Mouse (Mus musculus): Measurements from ENCODE around the gene Myh6. TPM values are rescaled to one million over a fixed set of nuclear protein-coding genes. Genes with fewer than 3 reads are reported as not detected.
"Not testable (repeated sequence)": the region's sequence is repeated elsewhere in the genome, so short reads cannot be mapped to it uniquely, and the experiment has no call there.

The Myh6 gene
- polyA plus RNA-seq, 1 experiment from 2014 or later = 179 TPM

DNA sequence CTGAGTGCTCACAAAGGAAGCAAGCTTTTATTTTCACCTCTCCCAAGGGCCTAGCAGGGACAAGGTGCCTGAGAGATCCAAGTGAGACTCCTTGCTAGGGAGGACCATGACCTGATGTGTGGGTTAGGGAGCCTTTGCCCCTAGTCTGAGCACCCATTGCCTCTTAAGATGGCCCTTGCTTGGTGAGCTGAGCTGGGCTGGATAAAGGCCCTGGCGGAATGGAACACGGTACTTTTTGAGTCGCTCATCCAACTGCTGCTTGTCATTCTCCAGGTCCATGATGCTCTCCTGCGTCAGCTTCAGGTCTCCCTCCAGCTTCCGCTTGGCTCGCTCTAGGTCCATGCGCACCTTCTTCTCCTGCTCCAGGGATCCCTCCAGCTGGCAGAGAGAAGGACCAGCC, 15.2 kb upstream of the Myh6 start:
- ATAC-seq (ENCODE audit: low read depth) = no peak
- H3K4me1 ChIP-seq (replicated peaks; ENCODE audit: control insufficient read depth, insufficient read depth, low read length) = no peaks in the 10 kb centered on the region
- no peaks in the 10 kb centered on the region for H3K36me3 ChIP-seq (ENCODE audit: control insufficient read depth, insufficient read depth, low read length)
- H3K4me2 ChIP-seq (ENCODE audit: low read depth, low read length) = no peak overlapping the region
- no peaks in the 10 kb centered on the region for H3K27me3 ChIP-seq (ENCODE audit: control insufficient read depth, insufficient read depth, low read depth, low read length)
- H3K4me3 ChIP-seq (ENCODE audit: low read length) = no peak overlapping the region
- H3K9ac ChIP-seq (ENCODE audit: low read length) = no peak overlapping the region
- H3K27ac ChIP-seq (ENCODE audit: low read length) = no peak overlapping the region
- no peaks in the 10 kb centered on the region for H3K9me3 ChIP-seq (ENCODE audit: control insufficient read depth, low read length)
- 92% methylated on average over 7 of the region's 7 CpGs for WGBS

DNA sequence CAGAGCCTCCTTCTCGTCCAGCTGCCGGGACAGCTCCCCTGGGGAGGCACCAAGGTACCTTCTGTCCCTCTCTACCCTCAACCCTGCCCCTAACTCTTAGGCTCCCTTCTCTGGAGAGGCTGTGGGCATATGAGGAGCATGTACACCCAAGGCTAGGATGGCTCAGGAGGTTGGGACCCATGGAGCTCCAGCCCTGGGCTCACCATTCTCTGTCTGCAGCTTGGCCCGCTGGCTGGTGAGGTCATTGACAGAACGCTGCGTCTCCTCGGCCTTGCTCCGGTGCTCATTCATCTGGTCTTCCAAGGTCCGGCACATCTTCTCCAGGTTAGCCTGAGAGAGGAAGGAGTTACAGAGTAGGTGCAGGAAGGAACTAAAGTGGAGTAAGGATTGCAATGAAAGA, 11.9 kb upstream of the Myh6 start:
- Histone ChIP-seq H3K9ac (ENCODE audit: low read length) (no peak overlapping the region), H3K4me2 (ENCODE audit: low read depth, low read length) (no peak overlapping the region), H3K4me3 (ENCODE audit: low read length) (no peak overlapping the region), H3K9me3 (ENCODE audit: control insufficient read depth, low read length) (no peaks in the 10 kb centered on the region), H3K4me1 (replicated peaks; ENCODE audit: control insufficient read depth, insufficient read depth, low read length) (no peaks in the 10 kb centered on the region), H3K27me3 (ENCODE audit: control insufficient read depth, insufficient read depth, low read depth, low read length) (no peaks in the 10 kb centered on the region), H3K27ac (ENCODE audit: low read length) (no peak overlapping the region), H3K36me3 (ENCODE audit: control insufficient read depth, insufficient read depth, low read length) (no peaks in the 10 kb centered on the region)
- 86% methylated on average over 8 of the region's 8 CpGs for WGBS
- no peak for ATAC-seq (ENCODE audit: low read depth)

DNA sequence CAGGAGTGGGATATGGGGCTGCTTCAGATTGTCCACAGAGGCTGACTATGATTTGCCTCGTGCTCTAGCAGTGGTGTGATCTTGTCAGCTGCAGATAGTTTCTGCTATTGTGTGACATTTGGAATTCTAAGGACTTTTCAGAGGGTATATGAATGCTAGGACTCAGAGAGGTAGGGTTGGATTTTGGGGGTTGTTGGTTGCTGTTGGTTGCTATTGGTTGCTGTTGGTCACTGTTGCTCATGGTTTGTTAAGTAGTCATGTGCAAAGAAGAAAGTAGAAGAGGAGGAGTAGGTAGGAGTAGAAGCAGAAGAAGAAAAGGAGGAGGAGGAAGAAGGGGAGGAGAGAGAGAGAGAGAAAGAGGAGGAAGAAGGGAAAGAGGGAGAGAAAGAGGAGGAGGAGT, 9.9 kb upstream of the Myh6 start, which contains the start of gene Gm17428:
Gene Gm17428 (plus strand): TSS at position 301 of the 400 bp plus-strand sequence.
- Histone ChIP-seq H3K4me2 (ENCODE audit: low read depth, low read length) (no peak within 1 kb of the TSS), H3K9me3 (ENCODE audit: control insufficient read depth, low read length) (no peaks in the 10 kb centered on the region), H3K4me3 (ENCODE audit: low read length) (no peak within 1 kb of the TSS), H3K36me3 (ENCODE audit: control insufficient read depth, insufficient read depth, low read length) (no peaks in the 10 kb centered on the region), H3K4me1 (replicated peaks; ENCODE audit: control insufficient read depth, insufficient read depth, low read length) (no peaks in the 10 kb centered on the region), H3K27me3 (ENCODE audit: control insufficient read depth, insufficient read depth, low read depth, low read length) (no peaks in the 10 kb centered on the region), H3K27ac (ENCODE audit: low read length) (no peak within 1 kb of the TSS), H3K9ac (ENCODE audit: low read length) (no peak within 1 kb of the TSS)
- WGBS = 53% methylated on average over 1 of the region's 1 CpGs
- no peak for ATAC-seq (ENCODE audit: low read depth)

DNA sequence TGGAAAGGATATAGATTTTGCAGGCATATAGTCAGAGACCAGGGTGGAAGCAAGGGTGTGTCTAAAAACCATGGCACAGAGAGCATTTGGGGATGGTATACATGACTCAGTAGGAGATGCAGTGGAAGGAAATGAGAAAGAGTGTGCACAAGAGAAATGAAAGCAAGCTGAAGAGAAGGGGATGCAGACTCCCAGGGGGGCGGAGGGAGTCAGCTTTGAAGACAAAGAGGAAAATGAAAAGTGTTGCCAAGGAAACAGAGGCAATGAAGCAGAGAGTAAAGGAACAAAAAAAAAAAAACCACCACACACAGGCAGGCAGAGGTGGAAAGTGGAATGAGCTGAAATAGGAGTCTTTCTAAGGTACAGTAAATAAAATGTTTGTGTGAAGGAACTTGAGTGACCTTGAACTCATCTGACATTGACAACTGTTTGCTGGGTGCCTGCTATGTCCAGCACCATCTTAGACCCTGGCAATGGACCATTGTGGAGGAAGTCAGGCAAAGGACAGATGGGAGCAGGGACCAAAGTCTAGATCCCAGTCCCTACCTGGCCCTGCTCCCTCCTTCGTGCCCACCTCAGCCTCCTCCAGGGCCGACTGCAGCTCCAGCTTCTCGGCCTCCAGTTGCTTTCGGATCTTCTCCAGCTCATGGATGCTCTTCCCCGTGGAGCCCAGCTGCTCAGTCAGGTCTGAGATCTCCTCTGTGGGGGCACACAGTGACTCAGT, 7.5 kb upstream of the Myh6 start:
- no peaks in the 10 kb centered on the region for H3K9me3 ChIP-seq (ENCODE audit: control insufficient read depth, low read length)
- H3K36me3 ChIP-seq (ENCODE audit: control insufficient read depth, insufficient read depth, low read length) = no peaks in the 10 kb centered on the region
- no peak overlapping the region for H3K4me3 ChIP-seq (ENCODE audit: low read length)
- no peak for ATAC-seq (ENCODE audit: low read depth)
- H3K27me3 ChIP-seq (ENCODE audit: control insufficient read depth, insufficient read depth, low read depth, low read length) = no peaks in the 10 kb centered on the region
- no peak overlapping the region for H3K27ac ChIP-seq (ENCODE audit: low read length)
- no peak overlapping the region for H3K4me2 ChIP-seq (ENCODE audit: low read depth, low read length)
- 80% methylated on average over 6 of the region's 6 CpGs for WGBS
- no peaks in the 10 kb centered on the region for H3K4me1 ChIP-seq (replicated peaks; ENCODE audit: control insufficient read depth, insufficient read depth, low read length)
- no peak overlapping the region for H3K9ac ChIP-seq (ENCODE audit: low read length)

DNA sequence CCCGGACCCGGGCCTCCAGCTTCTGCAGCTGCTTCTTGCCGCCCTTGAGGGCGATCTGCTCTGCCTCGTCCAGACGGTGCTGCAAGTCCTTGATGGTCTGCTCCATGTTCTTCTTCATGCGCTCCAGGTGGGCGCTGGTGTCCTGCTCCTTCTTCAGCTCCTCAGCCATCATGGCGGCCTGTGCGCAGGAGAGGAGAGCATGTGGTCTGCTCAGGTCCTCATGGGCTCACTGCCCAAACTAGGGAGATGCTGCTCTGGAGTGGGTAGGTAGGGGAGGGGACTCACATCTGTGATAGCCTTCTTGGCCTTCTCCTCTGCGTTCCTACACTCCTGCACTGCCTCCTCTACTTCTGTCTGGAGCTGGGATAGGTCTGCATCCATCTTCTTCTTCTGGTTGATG, 6.1 kb upstream of the Myh6 start:
- not testable (repeated sequence) for H3K27ac ChIP-seq (ENCODE audit: low read length); H3K4me1 ChIP-seq (replicated peaks; ENCODE audit: control insufficient read depth, insufficient read depth, low read length); H3K4me3 ChIP-seq (ENCODE audit: low read length); H3K9ac ChIP-seq (ENCODE audit: low read length); ATAC-seq (ENCODE audit: low read depth); H3K4me2 ChIP-seq (ENCODE audit: low read depth, low read length); H3K36me3 ChIP-seq (ENCODE audit: control insufficient read depth, insufficient read depth, low read length); H3K27me3 ChIP-seq (ENCODE audit: control insufficient read depth, insufficient read depth, low read depth, low read length); H3K9me3 ChIP-seq (ENCODE audit: control insufficient read depth, low read length)
- whole genome bisulfite sequencing = 88% methylated on average over 7 of the region's 11 CpGs

DNA sequence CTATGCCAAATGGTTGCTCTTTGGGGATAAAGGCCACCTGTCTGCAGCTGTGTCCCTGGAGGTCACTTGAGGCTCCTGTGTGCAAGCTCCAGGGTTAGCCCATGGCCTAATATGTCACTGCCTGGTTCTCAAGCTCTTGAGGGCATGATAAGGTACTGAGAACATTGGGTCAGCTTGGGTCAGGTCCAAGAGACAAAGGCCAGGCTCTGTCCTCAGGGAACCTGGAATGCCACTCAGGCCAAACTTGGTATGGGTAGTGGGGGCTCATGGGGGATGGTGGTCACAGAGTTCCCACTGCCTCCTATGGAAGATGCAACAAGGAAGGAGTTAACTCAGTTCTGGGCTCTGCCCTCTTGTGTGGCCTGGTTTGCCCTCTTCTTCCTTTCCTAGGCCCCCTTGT, 1.6 kb upstream of the Myh6 start:
- ATAC-seq (ENCODE audit: low read depth) = no peak
- Histone ChIP-seq H3K9me3 (ENCODE audit: control insufficient read depth, low read length) (no peaks in the 10 kb centered on the region), H3K9ac (ENCODE audit: low read length) (no peak overlapping the region), H3K4me3 (ENCODE audit: low read length) (no peak overlapping the region), H3K4me1 (replicated peaks; ENCODE audit: control insufficient read depth, insufficient read depth, low read length) (no peaks in the 10 kb centered on the region), H3K27ac (ENCODE audit: low read length) (no peak overlapping the region), H3K4me2 (ENCODE audit: low read depth, low read length) (no peak overlapping the region), H3K36me3 (ENCODE audit: control insufficient read depth, insufficient read depth, low read length) (no peaks in the 10 kb centered on the region), H3K27me3 (ENCODE audit: control insufficient read depth, insufficient read depth, low read depth, low read length) (no peaks in the 10 kb centered on the region)

DNA sequence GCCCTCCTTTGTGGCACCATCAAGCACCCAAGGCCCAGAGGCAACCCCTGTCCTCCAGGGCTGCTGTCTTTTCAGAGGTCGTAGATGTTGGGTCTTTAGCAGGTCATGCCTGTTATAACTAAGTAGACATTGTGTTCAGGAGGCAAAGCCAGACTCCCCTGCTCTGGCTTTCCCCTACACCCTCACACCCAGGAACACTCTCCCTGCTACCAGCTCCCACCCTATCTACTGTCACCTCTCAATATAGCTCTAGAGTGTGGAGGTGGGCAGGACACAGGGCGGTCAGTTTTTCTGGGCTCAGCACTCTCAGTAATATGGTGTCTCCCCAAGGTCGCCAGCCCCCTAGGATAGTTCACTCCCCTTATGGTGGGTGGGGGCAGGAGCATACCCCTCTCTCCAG, 1.1 kb upstream of the Myh6 start:
- no peak overlapping the region for H3K4me3 ChIP-seq (ENCODE audit: low read length)
- no peak overlapping the region for H3K27ac ChIP-seq (ENCODE audit: low read length)
- H3K4me2 ChIP-seq (ENCODE audit: low read depth, low read length) = no peak overlapping the region
- H3K9me3 ChIP-seq (ENCODE audit: control insufficient read depth, low read length) = no peaks in the 10 kb centered on the region
- H3K36me3 ChIP-seq (ENCODE audit: control insufficient read depth, insufficient read depth, low read length) = no peaks in the 10 kb centered on the region
- H3K4me1 ChIP-seq (replicated peaks; ENCODE audit: control insufficient read depth, insufficient read depth, low read length) = no peaks in the 10 kb centered on the region
- WGBS = 81% methylated on average over 3 of the region's 3 CpGs
- no peaks in the 10 kb centered on the region for H3K27me3 ChIP-seq (ENCODE audit: control insufficient read depth, insufficient read depth, low read depth, low read length)
- no peak for ATAC-seq (ENCODE audit: low read depth)
- H3K9ac ChIP-seq (ENCODE audit: low read length) = no peak overlapping the region

DNA sequence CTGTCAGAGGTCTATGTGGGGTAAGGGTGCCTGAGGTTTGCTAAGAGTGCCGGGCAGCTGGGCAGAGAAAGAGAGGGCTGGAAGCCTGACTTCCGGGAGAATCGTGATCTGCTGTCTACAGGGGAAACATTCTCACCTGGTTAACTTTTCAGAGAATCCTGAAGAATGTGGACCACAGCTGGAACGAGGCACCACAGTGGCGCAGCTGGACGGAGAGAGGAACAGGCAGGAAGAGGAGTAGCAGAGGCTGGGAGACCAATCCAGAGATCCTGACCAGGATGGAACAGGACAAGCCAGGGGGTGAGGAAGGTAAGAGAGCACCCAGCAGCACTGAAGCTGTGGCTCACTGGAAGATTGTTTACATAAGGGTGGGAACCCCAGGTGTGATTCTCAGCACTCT, 1.1 kb downstream of the Myh6 start:
- H3K4me2 ChIP-seq (ENCODE audit: low read depth, low read length) = no peak overlapping the region

DNA sequence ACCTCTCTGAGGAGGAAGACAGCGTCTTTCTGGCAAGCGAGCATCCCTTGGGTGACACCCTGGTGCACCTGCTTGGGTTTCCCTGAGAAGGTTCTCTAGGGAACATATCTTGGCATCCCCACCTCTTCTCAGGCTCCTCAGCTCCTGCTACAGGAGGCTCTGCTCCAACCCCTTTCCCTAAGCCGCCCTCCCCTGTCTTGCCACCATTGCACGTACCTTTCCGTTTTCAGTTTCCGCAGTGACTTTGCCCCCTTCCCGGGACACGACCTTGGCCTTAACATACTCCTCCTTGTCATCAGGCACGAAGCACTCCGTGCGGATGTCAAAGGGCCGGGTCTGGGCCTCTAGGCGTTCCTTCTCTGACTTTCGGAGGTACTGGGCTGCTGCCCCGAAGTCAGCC, 1.7 kb downstream of the Myh6 start:
- H3K4me2 ChIP-seq (ENCODE audit: low read depth, low read length) = no peak overlapping the region
- H3K9ac ChIP-seq (ENCODE audit: low read length) = no peak overlapping the region
- no peaks in the 10 kb centered on the region for H3K9me3 ChIP-seq (ENCODE audit: control insufficient read depth, low read length)
- no peak for ATAC-seq (ENCODE audit: low read depth)
- no peak overlapping the region for H3K4me3 ChIP-seq (ENCODE audit: low read length)
- H3K27me3 ChIP-seq (ENCODE audit: control insufficient read depth, insufficient read depth, low read depth, low read length) = no peaks in the 10 kb centered on the region
- no peaks in the 10 kb centered on the region for H3K36me3 ChIP-seq (ENCODE audit: control insufficient read depth, insufficient read depth, low read length)
- WGBS = 60% methylated on average over 15 of the region's 15 CpGs
- H3K27ac ChIP-seq (ENCODE audit: low read length) = no peak overlapping the region
- H3K4me1 ChIP-seq (replicated peaks; ENCODE audit: control insufficient read depth, insufficient read depth, low read length) = no peaks in the 10 kb centered on the region

More for the DNA sequence above, 1.1 kb downstream of the Myh6 start:
- no peaks in the 10 kb centered on the region for H3K9me3 ChIP-seq (ENCODE audit: control insufficient read depth, low read length)
- no peak overlapping the region for H3K4me3 ChIP-seq (ENCODE audit: low read length)
- H3K27me3 ChIP-seq (ENCODE audit: control insufficient read depth, insufficient read depth, low read depth, low read length) = no peaks in the 10 kb centered on the region
- no peaks in the 10 kb centered on the region for H3K36me3 ChIP-seq (ENCODE audit: control insufficient read depth, insufficient read depth, low read length)
- WGBS = 50% methylated on average over 6 of the region's 6 CpGs
- H3K4me1 ChIP-seq (replicated peaks; ENCODE audit: control insufficient read depth, insufficient read depth, low read length) = no peaks in the 10 kb centered on the region
- H3K27ac ChIP-seq (ENCODE audit: low read length) = no peak overlapping the region
- no peak for ATAC-seq (ENCODE audit: low read depth)
- H3K9ac ChIP-seq (ENCODE audit: low read length) = no peak overlapping the region

DNA sequence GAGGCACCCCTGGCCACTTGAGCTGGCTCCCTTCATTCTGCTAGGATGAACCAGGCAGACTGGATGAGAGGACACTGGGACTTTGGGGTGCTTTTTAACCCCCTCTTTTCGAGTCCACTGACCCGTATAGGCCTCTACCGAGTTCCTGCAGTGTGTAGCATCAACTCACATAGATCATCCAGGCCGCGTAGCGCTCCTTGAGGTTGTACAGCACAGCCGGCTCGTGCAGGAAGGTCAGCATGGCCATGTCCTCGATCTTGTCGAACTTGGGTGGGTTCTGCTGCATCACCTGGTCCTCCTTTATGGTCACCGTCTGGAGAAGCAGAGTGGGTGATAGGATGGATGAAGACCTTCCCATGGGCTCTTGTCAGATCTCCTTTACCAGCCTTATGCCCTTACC, 3.0 kb downstream of the Myh6 start:
- Histone ChIP-seq H3K27me3 (ENCODE audit: control insufficient read depth, insufficient read depth, low read depth, low read length) (no peaks in the 10 kb centered on the region), H3K9ac (ENCODE audit: low read length) (no peak overlapping the region), H3K4me3 (ENCODE audit: low read length) (no peak overlapping the region), H3K27ac (ENCODE audit: low read length) (no peak overlapping the region), H3K4me1 (replicated peaks; ENCODE audit: control insufficient read depth, insufficient read depth, low read length) (no peaks in the 10 kb centered on the region), H3K36me3 (ENCODE audit: control insufficient read depth, insufficient read depth, low read length) (no peaks in the 10 kb centered on the region), H3K9me3 (ENCODE audit: control insufficient read depth, low read length) (no peaks in the 10 kb centered on the region), H3K4me2 (ENCODE audit: low read depth, low read length) (no peak overlapping the region)
- ATAC-seq (ENCODE audit: low read depth) = no peak
- 84% methylated on average over 11 of the region's 11 CpGs for WGBS

Measured in lung, embryonic 16.5 days (tissue).